Mouse (Mus musculus): ENCODE measurements at regions not wholly inside any gene's neighbourhood (a gene's known extent, or its start where the extent isn't known, plus 50 kb on each side); places are given as distances from the start of the nearest gene placed in this dataset.
A peak's percentile ranks its signal among the peaks of the same experiment; 100 is the strongest.

- ATAC-seq (ENCODE audit: insufficient number of reproducible peaks, low FRiP score, low TSS enrichment), result no peak
Measured at GRCm38 (mm10) chr16:27878499-27878898, 489.8 kb downstream of the Ccdc50 start.

DNA sequence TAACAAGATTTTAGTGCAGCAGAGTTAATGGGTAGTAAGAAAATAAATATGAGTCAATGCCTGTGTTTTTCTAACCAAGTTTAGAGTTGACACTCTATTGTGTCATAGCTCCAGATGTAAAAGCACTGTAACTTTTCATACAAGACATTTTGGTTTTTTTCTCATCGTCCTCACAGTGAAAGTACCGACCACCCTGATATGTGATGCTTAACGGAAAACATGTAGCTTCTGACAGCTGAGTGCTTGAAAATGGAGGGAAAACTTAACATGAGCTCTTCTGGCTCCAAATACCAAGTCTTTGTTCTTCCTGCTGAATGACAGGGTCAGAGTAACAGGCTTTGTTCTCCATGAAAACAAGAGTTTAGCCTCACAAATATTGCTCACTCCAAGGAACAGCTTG, 490.3 kb downstream of the Ccdc50 start:
- ATAC-seq (ENCODE audit: insufficient number of reproducible peaks, low FRiP score, low TSS enrichment), result no peak

DNA sequence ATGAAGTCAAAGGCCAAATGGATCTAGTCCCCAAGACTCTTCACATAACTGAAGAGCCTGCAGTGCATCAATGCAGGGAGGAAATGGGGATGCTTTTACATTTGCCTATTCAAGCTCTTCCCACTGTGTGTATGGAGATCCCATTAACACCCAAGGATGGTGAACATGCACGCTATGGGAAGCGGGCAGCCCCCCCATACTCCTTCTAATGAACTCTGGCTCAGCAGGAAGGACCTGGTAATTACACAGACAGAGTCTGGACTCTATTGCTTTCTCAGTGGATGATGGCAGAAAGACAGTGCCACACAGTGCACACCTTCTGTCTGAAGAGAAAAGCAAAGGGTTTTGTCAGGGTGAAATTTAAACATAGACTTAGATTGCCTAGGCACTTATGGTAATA, 495.7 kb downstream of the Ccdc50 start:
- ATAC-seq (ENCODE audit: insufficient number of reproducible peaks, low FRiP score, low TSS enrichment), result no peak

DNA sequence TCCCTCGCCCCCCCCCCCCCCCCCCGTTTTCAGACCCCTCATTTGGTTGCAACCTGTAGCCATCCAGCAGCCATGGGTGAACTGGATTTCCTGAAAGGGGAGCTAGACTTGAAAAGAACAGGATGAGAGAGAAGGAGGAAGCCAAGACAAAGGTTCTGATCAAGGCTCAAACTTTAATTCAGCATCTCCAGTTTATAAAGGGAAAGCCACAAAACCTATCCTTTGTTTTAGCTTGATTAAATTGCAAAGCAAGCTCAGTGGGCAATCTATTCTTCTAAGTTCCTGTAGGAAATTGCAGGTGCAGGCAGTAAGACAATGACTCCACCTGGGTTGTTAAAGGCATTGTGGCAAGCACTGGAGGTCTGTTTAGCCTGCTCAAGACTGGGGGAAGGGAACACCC, 517.4 kb downstream of the Ccdc50 start:
- no peak for ATAC-seq (ENCODE audit: insufficient number of reproducible peaks, low FRiP score, low TSS enrichment)

DNA sequence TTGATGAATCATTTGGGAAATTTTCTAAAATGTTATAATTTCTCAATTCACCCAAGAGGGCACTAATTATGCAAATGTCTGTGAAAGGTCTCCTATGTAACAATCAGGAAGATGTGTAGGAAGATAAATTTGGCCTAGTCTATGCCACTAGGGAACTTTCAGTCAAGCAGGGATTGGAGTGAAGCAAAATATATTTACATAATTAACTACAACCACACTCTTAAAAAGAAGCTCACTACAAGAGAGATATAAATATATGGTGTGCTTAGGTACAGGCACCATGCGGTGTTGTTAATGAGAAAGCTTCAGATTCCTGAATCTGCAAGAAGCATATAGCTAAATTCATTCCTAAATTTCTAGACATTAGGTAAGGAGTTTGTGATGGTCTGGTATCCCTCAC, 526.8 kb downstream of the Ccdc50 start:
- no peak for ATAC-seq (ENCODE audit: insufficient number of reproducible peaks, low FRiP score, low TSS enrichment)

- no peak for ATAC-seq (ENCODE audit: insufficient number of reproducible peaks, low FRiP score, low TSS enrichment)
Measured at GRCm38 (mm10) chr16:27925528-27926360, 537.1 kb downstream of the Ccdc50 start.

DNA sequence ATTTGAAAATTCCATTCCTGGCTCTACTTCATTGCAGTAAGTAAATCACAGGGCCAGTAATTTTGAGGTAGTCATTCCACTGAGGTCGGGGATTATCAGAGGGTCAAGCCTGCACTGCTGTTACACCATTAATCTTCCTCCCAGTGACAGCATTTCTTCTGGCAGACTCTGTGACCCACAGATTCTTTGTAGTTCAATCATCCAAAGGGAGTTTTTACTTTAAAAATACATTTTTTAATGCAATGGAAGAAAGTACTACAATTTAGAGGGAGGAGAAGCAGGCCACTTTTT, 537.6 kb downstream of the Ccdc50 start:
- no peak for ATAC-seq (ENCODE audit: insufficient number of reproducible peaks, low FRiP score, low TSS enrichment)

- ATAC-seq (ENCODE audit: insufficient number of reproducible peaks, low FRiP score, low TSS enrichment), result no peak
Measured at GRCm38 (mm10) chr16:27949291-27949690, 560.6 kb downstream of the Ccdc50 start.

DNA sequence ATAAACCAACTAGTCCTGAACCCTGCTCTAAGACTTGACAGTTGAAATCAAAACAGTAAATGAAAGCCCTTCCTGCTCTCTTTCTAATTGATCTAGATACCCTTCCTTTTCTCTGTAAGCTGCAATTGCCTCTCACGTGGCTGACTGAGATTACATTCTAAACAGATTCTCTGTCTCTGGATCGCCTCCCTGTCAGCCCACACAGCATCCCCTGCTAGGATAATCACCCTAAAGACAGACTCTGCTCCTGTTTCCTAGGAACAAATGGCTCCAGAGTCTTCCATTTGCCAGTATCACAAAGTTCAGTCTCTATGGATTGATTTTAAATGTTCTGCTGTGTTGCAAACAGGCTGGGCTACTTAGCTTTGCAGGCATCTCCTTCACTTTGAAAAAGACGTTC, 561.1 kb downstream of the Ccdc50 start:
- ATAC-seq (ENCODE audit: insufficient number of reproducible peaks, low FRiP score, low TSS enrichment), result no peak

DNA sequence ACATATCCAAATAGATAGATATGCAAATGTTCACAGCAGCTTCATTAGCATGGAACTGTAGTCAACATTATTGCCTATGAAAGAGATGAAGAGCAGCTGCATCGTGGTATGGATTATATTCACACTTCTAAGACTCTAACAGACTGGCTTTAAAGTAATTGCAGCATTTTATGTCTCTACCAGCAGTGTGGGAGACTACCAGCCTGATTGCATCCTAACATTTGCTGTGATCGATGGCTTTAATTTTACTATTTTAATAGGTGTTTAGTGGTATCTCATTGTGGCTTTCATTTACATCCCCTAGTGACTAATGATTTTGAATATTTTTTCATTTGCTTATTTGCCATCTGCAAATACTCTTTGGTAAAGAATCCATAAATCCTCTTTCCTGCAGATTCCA, 574.1 kb downstream of the Ccdc50 start:
- no peak for ATAC-seq (ENCODE audit: insufficient number of reproducible peaks, low FRiP score, low TSS enrichment)

DNA sequence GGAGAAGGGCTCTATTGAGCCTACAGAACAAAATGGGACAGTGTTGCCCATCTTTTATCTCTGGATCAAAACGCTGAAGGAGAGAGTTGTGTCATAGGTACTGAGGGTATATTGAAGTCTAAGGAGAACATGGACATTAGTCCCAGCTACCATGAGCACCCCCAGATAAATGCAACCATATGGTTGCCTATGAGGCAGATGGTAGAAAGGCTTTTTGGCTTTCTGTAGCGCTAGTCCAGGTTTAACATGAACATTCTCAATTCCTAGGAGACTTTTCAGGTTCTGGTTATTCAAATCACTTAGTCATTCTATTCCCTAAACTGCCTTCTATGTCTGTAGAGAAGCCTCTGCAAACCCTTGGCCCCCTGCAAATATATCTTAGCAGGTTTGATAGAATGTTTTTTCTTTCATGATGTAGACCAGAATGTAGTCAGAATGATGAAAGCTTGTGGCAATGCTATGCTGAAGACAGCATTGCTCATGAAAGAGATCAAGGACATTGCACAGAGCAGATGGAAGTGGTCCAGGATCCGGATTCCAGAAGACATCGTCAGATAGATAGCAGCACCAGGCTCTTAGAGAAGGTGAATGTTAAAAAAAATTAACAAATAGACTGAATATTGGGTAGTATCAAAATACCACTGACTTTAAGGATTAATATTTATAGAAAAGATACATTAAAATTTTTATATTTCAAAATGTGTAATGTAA, 590.2 kb downstream of the Ccdc50 start:
- ATAC-seq (ENCODE audit: insufficient number of reproducible peaks, low FRiP score, low TSS enrichment), result peak; percentile 64

GRCm38 (mm10) chr16:28015276-28015897, 626.7 kb downstream of the Ccdc50 start:
- ATAC-seq (ENCODE audit: insufficient number of reproducible peaks, low FRiP score, low TSS enrichment), result no peak

DNA sequence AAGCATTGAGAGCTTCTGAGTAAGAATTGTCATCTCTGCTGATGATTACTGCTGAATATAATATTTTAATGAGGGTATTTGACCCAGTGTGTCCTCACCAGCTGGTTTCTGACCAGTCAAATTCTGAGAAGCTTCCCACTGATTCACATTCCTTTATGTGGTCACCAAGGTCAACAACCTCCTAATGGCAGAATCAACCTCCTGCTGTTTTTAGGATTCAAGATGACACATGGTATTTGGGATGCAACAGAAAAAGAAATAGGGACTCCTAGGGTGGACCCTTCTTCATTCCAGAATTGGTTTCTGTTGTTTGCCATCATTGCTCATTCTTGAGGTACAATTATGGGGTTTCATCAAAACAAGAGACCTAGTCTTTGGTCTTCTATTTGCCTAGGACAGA, 629.6 kb downstream of the Ccdc50 start:
- no peak for ATAC-seq (ENCODE audit: insufficient number of reproducible peaks, low FRiP score, low TSS enrichment)

DNA sequence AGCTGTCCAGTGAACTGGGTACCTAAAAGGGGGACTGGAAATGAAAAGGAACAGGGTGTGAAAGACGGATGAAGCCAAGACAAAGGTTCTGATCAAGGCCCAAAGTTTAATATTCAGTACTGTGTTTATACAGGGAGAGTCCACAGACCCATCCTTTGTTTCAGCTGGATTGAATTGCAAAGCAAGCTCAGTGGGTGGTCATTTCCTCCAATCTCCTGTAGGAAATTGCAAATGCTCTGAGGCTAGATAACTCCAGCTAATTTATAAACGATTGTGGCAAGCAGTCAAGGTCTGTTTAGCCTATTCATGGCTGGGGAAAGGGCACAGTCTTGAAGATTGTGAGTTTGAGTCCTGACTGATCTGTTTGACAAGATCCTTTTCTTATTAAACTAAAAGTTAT, 650.3 kb downstream of the Ccdc50 start:
- ATAC-seq (ENCODE audit: insufficient number of reproducible peaks, low FRiP score, low TSS enrichment), result no peak

- no peak for ATAC-seq (ENCODE audit: insufficient number of reproducible peaks, low FRiP score, low TSS enrichment)
Measured at GRCm38 (mm10) chr16:28043046-28043445, 654.4 kb downstream of the Ccdc50 start.

DNA sequence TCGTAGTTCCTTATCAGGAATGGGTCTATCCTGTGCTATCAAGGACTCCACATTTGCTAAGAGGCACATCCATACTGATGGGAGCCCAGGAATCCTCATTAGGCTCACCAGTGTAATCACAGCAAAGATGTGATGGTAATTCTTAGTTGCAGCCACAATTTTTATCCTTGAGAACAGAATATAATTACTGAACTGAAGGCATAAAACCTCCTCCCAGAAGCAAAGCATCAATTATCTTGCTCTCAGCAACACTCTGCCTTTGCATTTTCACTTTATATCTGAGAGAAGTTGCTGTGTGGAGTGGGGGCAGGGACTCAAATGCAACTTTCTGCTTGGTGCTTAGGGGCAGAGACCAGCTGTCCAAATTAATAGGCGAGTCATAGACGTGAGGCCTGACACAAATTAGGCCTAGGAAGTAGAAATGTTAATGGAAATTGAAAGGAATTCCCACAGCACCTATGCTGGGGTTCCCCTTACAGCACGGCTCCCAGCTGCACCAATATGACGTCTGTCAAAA, 676.2 kb downstream of the Ccdc50 start:
- ATAC-seq (ENCODE audit: insufficient number of reproducible peaks, low FRiP score, low TSS enrichment), result no peak

GRCm38 (mm10) chr16:28082891-28083649, 669.8 kb downstream of the Fgf12 start:
- ATAC-seq (ENCODE audit: insufficient number of reproducible peaks, low FRiP score, low TSS enrichment), result no peak

DNA sequence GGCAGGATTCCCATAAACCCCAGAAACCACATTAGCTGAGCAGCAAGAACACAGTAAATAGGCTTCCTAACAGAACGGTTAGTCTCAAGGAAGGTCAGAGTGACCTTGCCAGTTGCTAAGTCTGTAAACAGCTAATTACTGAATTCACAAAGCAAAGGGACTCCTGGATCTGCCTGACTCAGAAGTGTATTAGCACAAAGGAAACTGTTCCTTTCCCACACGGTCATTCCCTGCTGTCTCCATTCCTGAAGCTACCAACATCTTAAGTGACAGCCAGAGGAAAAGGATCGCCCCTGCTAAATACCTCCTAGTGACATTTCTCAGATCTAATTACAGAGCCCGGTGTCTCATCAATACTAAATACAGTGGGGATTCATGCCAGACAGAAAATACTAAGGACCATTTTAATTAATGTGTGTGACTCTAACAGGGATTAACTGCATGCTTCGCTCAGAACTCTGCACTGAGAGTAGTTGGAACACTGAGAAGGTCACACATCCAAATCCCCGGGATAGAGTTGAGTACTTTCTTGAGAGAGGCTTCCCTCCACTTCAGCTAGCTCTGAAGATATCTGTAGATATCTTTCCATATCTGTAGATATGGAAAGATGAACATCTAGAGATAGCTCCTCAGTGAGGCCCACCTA, 663.3 kb downstream of the Fgf12 start:
- ATAC-seq (ENCODE audit: insufficient number of reproducible peaks, low FRiP score, low TSS enrichment), result 0 out of 2 replicates have a peak, but pooled peaks have one; percentile 6

DNA sequence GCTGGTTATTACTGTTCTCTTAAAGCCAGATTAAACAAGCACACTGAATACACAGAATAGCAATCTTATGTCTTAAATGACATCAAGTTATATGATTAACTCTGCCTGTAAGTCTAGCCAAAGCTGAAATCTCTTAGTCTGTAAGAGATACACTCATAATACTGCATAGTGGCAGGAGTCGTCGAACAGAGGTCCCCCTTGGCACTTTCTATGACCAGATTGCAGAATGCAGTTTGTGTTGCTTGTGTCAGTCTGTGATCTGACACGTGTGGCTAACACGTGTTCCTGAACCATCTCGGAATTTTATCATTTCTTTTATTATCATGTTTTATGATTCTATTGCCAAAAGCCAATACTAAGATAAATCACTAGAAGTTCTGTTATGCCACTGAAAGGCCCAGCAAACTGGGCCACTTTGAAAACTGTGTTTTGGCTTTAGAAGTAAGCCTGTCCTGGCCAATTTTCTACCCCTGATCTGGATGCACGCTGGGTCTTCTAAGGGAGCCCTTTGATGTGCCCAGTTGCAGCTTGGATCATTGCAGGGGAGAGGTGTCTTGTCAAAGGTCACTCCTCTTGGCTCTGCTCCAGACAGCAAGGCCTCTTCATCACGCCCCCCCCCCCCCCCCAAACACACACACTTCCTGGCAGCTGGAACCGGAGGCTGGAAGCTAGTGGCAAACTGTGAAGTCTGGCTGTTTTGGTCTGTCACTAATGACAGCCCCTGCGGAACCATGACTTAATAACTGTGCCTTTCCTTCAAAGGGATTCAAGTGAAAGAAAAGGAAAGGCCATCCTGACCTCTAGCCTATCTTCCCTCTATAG, 648.4 kb downstream of the Fgf12 start:
- no peak for ATAC-seq (ENCODE audit: insufficient number of reproducible peaks, low FRiP score, low TSS enrichment)

Measured in cerebellum, adult (tissue).